Mouse (Mus musculus): ENCODE results near the gene Tmem185b. TPM values are rescaled to one million over a fixed set of nuclear protein-coding genes. Genes with fewer than 3 reads are reported as not detected.

Tmem185b gene
- total RNA-seq, 2 experiments from 2014 or later, result 3.7 to 4.3 TPM

GRCm38 (mm10) chr1:119503181-119503580 lies 22.8 kb upstream of the Tmem185b start:
- no peak for DNase-seq

GRCm38 (mm10) chr1:119503808-119504207 lies 22.2 kb upstream of the Tmem185b start:
- no peak for DNase-seq

- DNase-seq, result peak; percentile 98
Measured at GRCm38 (mm10) chr1:119504260-119505062, 21.5 kb upstream of the Tmem185b start, which contains the start of gene Ralb. Gene Ralb, minus strand, starts transcription at chr1:119504794.

GRCm38 (mm10) chr1:119505951-119506350 lies 20.0 kb upstream of the Tmem185b start:
- DNase-seq, result no peak

GRCm38 (mm10) chr1:119508548-119508947 lies 17.4 kb upstream of the Tmem185b start:
- peak; percentile 34 for DNase-seq

GRCm38 (mm10) chr1:119509474-119509873 lies 16.5 kb upstream of the Tmem185b start:
- no peak for DNase-seq

- no peak for DNase-seq
Measured at GRCm38 (mm10) chr1:119510409-119510808, 15.6 kb upstream of the Tmem185b start.

- DNase-seq, result no peak
Measured at GRCm38 (mm10) chr1:119510857-119511256, 15.1 kb upstream of the Tmem185b start.

GRCm38 (mm10) chr1:119518060-119518459 lies 7.9 kb upstream of the Tmem185b start:
- DNase-seq, result no peak

- DNase-seq, result no peak
Measured at GRCm38 (mm10) chr1:119518786-119519185, 7.2 kb upstream of the Tmem185b start.

- no peak for DNase-seq
Measured at GRCm38 (mm10) chr1:119519286-119519685, 6.7 kb upstream of the Tmem185b start.

GRCm38 (mm10) chr1:119521029-119521428 lies 4.9 kb upstream of the Tmem185b start:
- DNase-seq, result no peak

- no peak for DNase-seq
Measured at GRCm38 (mm10) chr1:119521681-119522080, 4.3 kb upstream of the Tmem185b start.

- DNase-seq, result no peak
Measured at GRCm38 (mm10) chr1:119522726-119523125, 3.2 kb upstream of the Tmem185b start.

GRCm38 (mm10) chr1:119523369-119523768 lies 2.6 kb upstream of the Tmem185b start:
- DNase-seq, result no peak

GRCm38 (mm10) chr1:119523826-119524225 lies 2.1 kb upstream of the Tmem185b start:
- no peak for DNase-seq

- DNase-seq, result no peak
Measured at GRCm38 (mm10) chr1:119525004-119525444, 936 bp upstream of the Tmem185b start.

- DNase-seq, result no peak
Measured at GRCm38 (mm10) chr1:119530941-119531340, 5.0 kb downstream of the Tmem185b start.

- no peak for DNase-seq
Measured at GRCm38 (mm10) chr1:119532165-119532564, 6.2 kb downstream of the Tmem185b start.

GRCm38 (mm10) chr1:119533093-119533805 lies 7.3 kb downstream of the Tmem185b start:
- DNase-seq, result no peak

- DNase-seq, result no peak
Measured at GRCm38 (mm10) chr1:119534341-119534740, 8.4 kb downstream of the Tmem185b start.

- DNase-seq, result no peak
Measured at GRCm38 (mm10) chr1:119536122-119536521, 10.2 kb downstream of the Tmem185b start.

- DNase-seq, result no peak
Measured at GRCm38 (mm10) chr1:119537651-119538050, 11.7 kb downstream of the Tmem185b start.
